Mouse (Mus musculus) E14TG2a.4 (cell line): ENCODE data around the gene Unc45b.

Experiments used
- CTCF ChIP-seq: conservative IDR thresholded peaks from 2 replicates; pipeline ENCODE4 v1.5.1; 2014; ENCODE audit warnings: low read length
- NANOG ChIP-seq: IDR thresholded peaks from 2 replicates; pipeline ENCODE4 v1.6.1; 2014; ENCODE audit warnings: borderline replicate concordance, low read length, mixed read lengths

DNA sequence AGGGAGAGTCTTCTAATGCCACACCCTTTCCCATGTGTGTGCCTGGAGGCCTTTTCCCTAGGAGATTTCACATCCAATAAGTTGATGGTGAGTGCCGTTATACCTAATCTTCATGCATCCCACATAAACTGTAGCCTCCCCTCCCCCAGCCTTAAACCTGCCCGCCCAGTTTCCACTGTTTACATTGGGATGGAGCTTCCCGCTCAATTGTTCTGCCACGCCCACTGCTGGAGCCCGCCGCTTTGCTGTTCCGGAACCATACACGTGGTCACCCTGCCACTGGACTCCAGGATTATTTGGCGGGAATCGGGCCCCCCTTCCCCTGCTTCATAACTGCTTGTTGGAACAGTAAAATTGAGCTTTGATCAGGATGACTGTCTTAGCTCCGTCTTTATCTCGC is 79.0 kb downstream of the Unc45b start:
- no peak for TF ChIP-seq CTCF
- TF ChIP-seq NANOG = no peak
